Mouse (Mus musculus) ES-E14 (cell line): ENCODE data around the gene 4921511C20Rik. TPM values are rescaled to one million over a fixed set of nuclear protein-coding genes. Genes with fewer than 3 reads are reported as not detected.

Experiments used
- DNase-seq: peaks from one replicate; pipeline ENCODE4 v3.0.0-alpha.2; 2013; ENCODE audit warnings: low read depth, low spot score
- H3K27ac ChIP-seq: 2 replicates; pipeline ENCODE4 v1.5.1; 2012; ENCODE audit warnings: low read depth, mild to moderate bottlenecking, low read length, moderate library complexity, mixed read lengths; ENCODE audit not compliant: poor library complexity, insufficient read depth, severe bottlenecking
- H3K36me3 ChIP-seq: 2 replicates; pipeline ENCODE4 v1.6.1; 2012; ENCODE audit warnings: mild to moderate bottlenecking, low read length, moderate library complexity, mixed read lengths; ENCODE audit not compliant: control insufficient read depth, poor library complexity, insufficient read depth, severe bottlenecking
- H3K4me1 ChIP-seq, 2 experiments: fragments of 150-350 bp in 1 of 2; sonication (generic) in 1 of 2; 2 replicates each; pipeline ENCODE4 v1.6.1; 2012; ENCODE audit warnings: low read length in 2 of 2, mild to moderate bottlenecking in 1 of 2, mixed read lengths in 1 of 2; ENCODE audit not compliant: control insufficient read depth in 2 of 2, insufficient read depth in 2 of 2, poor library complexity in 1 of 2
- H3K4me3 ChIP-seq, 2 experiments: fragments of 150-350 bp in 1 of 2; sonication (generic) in 1 of 2; 2 replicates each; pipeline ENCODE4 v1.5.1; 2012; ENCODE audit warnings: low read length in 2 of 2, low read depth in 1 of 2, mild to moderate bottlenecking in 1 of 2, mixed read lengths in 1 of 2; ENCODE audit not compliant: insufficient read depth in 1 of 2, poor library complexity in 1 of 2, severe bottlenecking in 1 of 2
- H3K9ac ChIP-seq: 2 replicates; pipeline ENCODE4 v1.6.1; 2012; ENCODE audit warnings: low read depth, mild to moderate bottlenecking, low read length, mixed read lengths; ENCODE audit not compliant: poor library complexity, insufficient read depth, severe bottlenecking
- H3K9me3 ChIP-seq: fragments of 150-350 bp; sonication (generic); 2 replicates; pipeline ENCODE4 v1.6.1; 2012; ENCODE audit warnings: low read depth, mild to moderate bottlenecking, low read length; ENCODE audit not compliant: control insufficient read depth, insufficient read depth
- CHD2 ChIP-seq: IDR thresholded peaks from 2 replicates; pipeline ENCODE4 v1.6.1; 2014; ENCODE audit warnings: mild to moderate bottlenecking, low read depth, low read length, inconsistent platforms
- HCFC1 ChIP-seq: IDR thresholded peaks from 2 replicates; pipeline ENCODE4 v1.6.1; 2012; ENCODE audit warnings: low read length, inconsistent platforms, borderline replicate concordance; ENCODE audit not compliant: insufficient read depth
- MAFK ChIP-seq: IDR thresholded peaks from 2 replicates; pipeline ENCODE4 v1.6.1; 2014; ENCODE audit warnings: mild to moderate bottlenecking, low read depth, low read length, inconsistent platforms; ENCODE audit not compliant: insufficient read depth
- ZC3H11A ChIP-seq: IDR thresholded peaks from 2 replicates; pipeline ENCODE4 v1.6.1; 2012; ENCODE audit warnings: low read depth, mild to moderate bottlenecking, inconsistent platforms, low read length, borderline replicate concordance
- ZNF384 ChIP-seq: IDR thresholded peaks from 2 replicates; pipeline ENCODE4 v1.6.1; 2012; ENCODE audit warnings: low read depth, low read length, inconsistent platforms
- in situ Hi-C, 2 experiments: fragments of 600-800 bp; cut with MboI; formaldehyde crosslinking; loops; one replicate each; pipeline ENCODE4 v1.15.1; 2025; ENCODE audit warnings: low sequenced_read_pairs in 2 of 2, inconsistent platforms in 1 of 2; ENCODE audit not compliant: unreplicated experiment in 2 of 2
- total RNA-seq: library from RNA; depleted of rRNA; stranded (reverse); fragments of 300-350 nt; gene quantifications from 2 replicates; pipeline ENCODE4 v1.2.3, GENCODE M21; 2012; rRNA removed

4921511C20Rik gene
- not detected in 2 replicates for total RNA-seq

DNA sequence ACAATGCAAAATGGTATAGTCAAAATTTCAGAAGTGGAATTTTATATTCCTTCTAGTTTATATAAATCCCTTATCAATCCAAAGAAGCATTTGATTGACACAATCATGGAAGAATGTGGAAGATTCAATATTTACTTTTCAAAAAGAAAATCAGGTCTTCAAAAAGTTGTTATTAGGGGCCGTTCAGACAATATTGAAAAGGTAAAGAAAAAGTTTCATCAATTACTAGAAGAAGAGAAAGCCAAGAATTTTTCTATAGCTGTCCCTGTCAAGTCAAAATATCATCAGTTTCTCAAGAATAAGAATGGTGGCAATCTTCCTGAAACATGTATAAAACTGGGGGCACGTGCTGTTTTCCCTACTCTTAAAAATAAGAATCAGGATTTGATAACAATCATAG, at the start of gene 4921511C20Rik:
Gene 4921511C20Rik, plus strand, starts transcription at position 301 of the 400 bp plus-strand sequence.
- H3K4me3 ChIP-seq: no peak within 1 kb of the TSS
- in situ Hi-C loops: no loop called here
- H3K27ac ChIP-seq: no peak within 1 kb of the TSS
- TF ChIP-seq HCFC1: no peak
- TF ChIP-seq MAFK: no peak
- TF ChIP-seq CHD2: no peak
- TF ChIP-seq ZC3H11A: no peak
- TF ChIP-seq ZNF384: no peak
- no peaks in the 10 kb centered on the region for H3K36me3 ChIP-seq
- no peaks in the 10 kb centered on the region for H3K4me1 ChIP-seq
- H3K9ac ChIP-seq: no peak within 1 kb of the TSS
- H3K9me3 ChIP-seq: no peaks in the 10 kb centered on the region
- DNase-seq: no peak
